Mouse (Mus musculus) midbrain, embryonic 11.5 days (tissue): ENCODE measurements around the gene Rsph6a. TPM values are rescaled to one million over a fixed set of nuclear protein-coding genes. Genes with fewer than 3 reads are reported as not detected.

Source experiments
- ATAC-seq: fragments of 200-750 bp; cut with Nextera tagmentation; 2 replicates; pipeline ENCODE4 v1.8.0; 2017; ENCODE audit warnings: moderate TSS enrichment, moderate library complexity; ENCODE audit not compliant: low FRiP score
- DNase-seq: peaks from one replicate; pipeline ENCODE4 v3.0.0; 2015; ENCODE audit warnings: low spot score; ENCODE audit errors: missing footprints
- H3K27ac ChIP-seq: fragments of 300-500 bp; sonication (generic); 2 replicates; pipeline ENCODE4 v1.5.1; 2014; ENCODE audit warnings: low read depth, low read length
- H3K27me3 ChIP-seq: fragments of 300-500 bp; sonication (generic); 2 replicates; pipeline ENCODE4 v1.6.1; 2014; ENCODE audit warnings: mild to moderate bottlenecking, low read length, moderate library complexity, mixed read lengths; ENCODE audit not compliant: control insufficient read depth, insufficient read depth
- H3K36me3 ChIP-seq: fragments of 300-500 bp; sonication (generic); 2 replicates; pipeline ENCODE4 v1.6.1; 2014; ENCODE audit warnings: mild to moderate bottlenecking, low read length, moderate library complexity, mixed read lengths; ENCODE audit not compliant: control insufficient read depth, insufficient read depth
- H3K4me1 ChIP-seq: fragments of 300-500 bp; sonication (generic); 2 replicates; pipeline ENCODE4 v1.6.1; 2014; ENCODE audit warnings: low read length; ENCODE audit not compliant: control insufficient read depth, insufficient read depth
- H3K4me2 ChIP-seq: fragments of 300-500 bp; sonication (generic); 2 replicates; pipeline ENCODE4 v1.6.1; 2014; ENCODE audit warnings: mild to moderate bottlenecking, moderate library complexity
- H3K4me3 ChIP-seq: fragments of 300-500 bp; sonication (generic); 2 replicates; pipeline ENCODE4 v1.5.1; 2014; ENCODE audit warnings: low read depth, low read length
- H3K9ac ChIP-seq: fragments of 300-500 bp; sonication (generic); 2 replicates; pipeline ENCODE4 v1.6.1; 2014; ENCODE audit warnings: low read length
- H3K9me3 ChIP-seq: fragments of 300-500 bp; sonication (generic); 2 replicates; pipeline ENCODE4 v1.6.1; 2016; ENCODE audit warnings: low read length; ENCODE audit not compliant: control insufficient read depth
- WGBS: fragments of 180-500 bp; shearing (Covaris S2); extraction: QIAGEN DNeasy Blood & Tissue Kit; methylation state at CpG from one replicate; pipeline ENCODE4 v1.1.7; 2014; 5-methylcytosine and 5-hydroxymethylcytosine counted together
- polyA plus RNA-seq: library from polyadenylated mRNA; unstranded; fragments of >200 nt; fragmentation: Nextera tagmentation; extraction: Ambion mirVana; gene quantifications from 2 replicates; pipeline ENCODE4 v1.2.1, GENCODE M21; 2014

The Rsph6a gene
- polyA plus RNA-seq, 1 experiment from 2014 or later, result not detected

- H3K4me3 ChIP-seq, result no peak overlapping the region
- 91% methylated on average over 19 of the region's 19 CpGs for WGBS
- H3K4me1 ChIP-seq, result peaks cover 17% of the 10 kb centered on the region
- peaks cover 33% of the 10 kb centered on the region for H3K36me3 ChIP-seq
- no peaks in the 10 kb centered on the region for H3K27me3 ChIP-seq
- no peak overlapping the region for H3K9ac ChIP-seq
- no peak for DNase-seq
- ATAC-seq, result no peak
- H3K27ac ChIP-seq, result no peak overlapping the region
- H3K4me2 ChIP-seq, result no peak overlapping the region
- H3K9me3 ChIP-seq, result no peaks in the 10 kb centered on the region
Measured at GRCm38 (mm10) chr7:19080451-19080950, 26.0 kb downstream of the Rsph6a start.

GRCm38 (mm10) chr7:19082171-19082570 is 27.7 kb downstream of the Rsph6a start:
- ATAC-seq, result no peak
- no peak overlapping the region for H3K27ac ChIP-seq
- no peak overlapping the region for H3K4me3 ChIP-seq
- peaks cover 15% of the 10 kb centered on the region for H3K4me1 ChIP-seq
- no peak for DNase-seq
- 0 out of 2 replicates have a peak overlapping the region, but pooled peaks have one; percentile 6 for H3K9ac ChIP-seq
- H3K36me3 ChIP-seq, result peaks cover 33% of the 10 kb centered on the region
- WGBS, result 92% methylated on average over 4 of the region's 4 CpGs
- no peaks in the 10 kb centered on the region for H3K9me3 ChIP-seq
- H3K4me2 ChIP-seq, result no peak overlapping the region
- H3K27me3 ChIP-seq, result no peaks in the 10 kb centered on the region

- H3K36me3 ChIP-seq, result peaks cover 32% of the 10 kb centered on the region
Measured at GRCm38 (mm10) chr7:19083096-19083495, 28.6 kb downstream of the Rsph6a start.

GRCm38 (mm10) chr7:19083701-19084100 is 29.2 kb downstream of the Rsph6a start, which contains the start of gene Dmpk:
Gene Dmpk, plus strand, starts transcription at chr7:19083849.
- H3K4me1 ChIP-seq, result peaks cover 9% of the 10 kb centered on the region
- ATAC-seq (peak; percentile 13; the same call in 1 of the 2 replicates), DNase-seq (no peak)
- 43% methylated on average over 10 of the region's 10 CpGs for WGBS
- no peaks in the 10 kb centered on the region for H3K27me3 ChIP-seq
- H3K4me2 ChIP-seq, result no peak within 1 kb of the TSS
- H3K9ac ChIP-seq, result no peak within 1 kb of the TSS
- H3K9me3 ChIP-seq, result no peaks in the 10 kb centered on the region
- H3K27ac ChIP-seq, result no peak within 1 kb of the TSS
- peaks cover 28% of the 10 kb centered on the region for H3K36me3 ChIP-seq
- no peak within 1 kb of the TSS for H3K4me3 ChIP-seq

More at GRCm38 (mm10) chr7:19083096-19083495, 28.6 kb downstream of the Rsph6a start:
- Histone ChIP-seq H3K27ac (no peak overlapping the region), H3K4me1 (peaks cover 9% of the 10 kb centered on the region), H3K9me3 (no peaks in the 10 kb centered on the region), H3K27me3 (no peaks in the 10 kb centered on the region), H3K9ac (no peak overlapping the region), H3K4me2 (no peak overlapping the region), H3K4me3 (no peak overlapping the region)
- no peak for ATAC-seq
- 56% methylated on average over 6 of the region's 6 CpGs for WGBS
- DNase-seq, result no peak

GRCm38 (mm10) chr7:19084277-19084771 is 29.8 kb downstream of the Rsph6a start:
- Histone ChIP-seq H3K4me2 (no peak overlapping the region), H3K9ac (no peak overlapping the region), H3K27ac (no peak overlapping the region), H3K27me3 (no peaks in the 10 kb centered on the region), H3K4me3 (no peak overlapping the region), H3K36me3 (peaks cover 25% of the 10 kb centered on the region), H3K9me3 (no peaks in the 10 kb centered on the region), H3K4me1 (peaks cover 9% of the 10 kb centered on the region)
- ATAC-seq (no peak), DNase-seq (no peak)
- WGBS, result 86% methylated on average over 6 of the region's 6 CpGs

- WGBS, result 28% methylated on average over 9 of the region's 9 CpGs
- Histone ChIP-seq H3K4me3 (no peak overlapping the region), H3K4me1 (peaks cover 9% of the 10 kb centered on the region), H3K36me3 (peaks cover 22% of the 10 kb centered on the region), H3K27ac (no peak overlapping the region), H3K9ac (no peak overlapping the region), H3K4me2 (no peak overlapping the region), H3K9me3 (no peaks in the 10 kb centered on the region), H3K27me3 (no peaks in the 10 kb centered on the region)
- ATAC-seq (no peak), DNase-seq (no peak)
Measured at GRCm38 (mm10) chr7:19084921-19085473, 30.5 kb downstream of the Rsph6a start.

GRCm38 (mm10) chr7:19085495-19085894 is 31.0 kb downstream of the Rsph6a start:
- Histone ChIP-seq H3K36me3 (peaks cover 18% of the 10 kb centered on the region), H3K4me3 (no peak overlapping the region), H3K9ac (no peak overlapping the region), H3K27me3 (peaks cover under 1% of the 10 kb centered on the region; the same call in 1 of the 2 replicates), H3K9me3 (no peaks in the 10 kb centered on the region), H3K4me1 (peaks cover 9% of the 10 kb centered on the region), H3K4me2 (no peak overlapping the region), H3K27ac (no peak overlapping the region)
- 10% methylated on average over 6 of the region's 6 CpGs for WGBS
- DNase-seq, result peak; percentile 88
- ATAC-seq, result no peak

- Histone ChIP-seq H3K9me3 (no peaks in the 10 kb centered on the region), H3K4me3 (no peak overlapping the region), H3K4me1 (peaks cover 9% of the 10 kb centered on the region), H3K27ac (no peak overlapping the region), H3K27me3 (peaks cover 5% of the 10 kb centered on the region; the same call in 1 of the 2 replicates), H3K36me3 (peaks cover 14% of the 10 kb centered on the region), H3K9ac (no peak overlapping the region), H3K4me2 (no peak overlapping the region)
- peak; percentile 89 for DNase-seq
- 9% methylated on average over 14 of the region's 14 CpGs for whole genome bisulfite sequencing
- ATAC-seq, result peak; percentile 15; the same call in 1 of the 2 replicates
Measured at GRCm38 (mm10) chr7:19086042-19086441, 31.6 kb downstream of the Rsph6a start.

- peaks cover 12% of the 10 kb centered on the region; the same call in 1 of the 2 replicates for H3K27me3 ChIP-seq
- ATAC-seq (no peak), DNase-seq (no peak)
- peaks cover 13% of the 10 kb centered on the region for H3K4me1 ChIP-seq
- no peak overlapping the region for H3K4me2 ChIP-seq
- no peak overlapping the region for H3K4me3 ChIP-seq
- H3K9ac ChIP-seq, result no peak overlapping the region
- H3K27ac ChIP-seq, result no peak overlapping the region
- H3K36me3 ChIP-seq, result peaks cover 11% of the 10 kb centered on the region
- H3K9me3 ChIP-seq, result no peaks in the 10 kb centered on the region
- 49% methylated on average over 18 of the region's 18 CpGs for WGBS
Measured at GRCm38 (mm10) chr7:19086760-19087159, 32.3 kb downstream of the Rsph6a start.
